Mouse (Mus musculus): ENCODE data around the gene Vrk1. TPM values are rescaled to one million over a fixed set of nuclear protein-coding genes. Genes with fewer than 3 reads are reported as not detected.

The Vrk1 gene
- polyA plus RNA-seq, 1 experiment from 2014 or later, result 37.1 TPM

- H3K9ac ChIP-seq (ENCODE audit: low read length), result no peak overlapping the region
- peak overlapping the region; percentile 34 for H3K4me2 ChIP-seq (ENCODE audit: low read length)
- WGBS, result 54% methylated on average over 23 of the region's 23 CpGs
- H3K27ac ChIP-seq (replicated peaks in 1 of 2; ENCODE audit: control insufficient read depth in 1 of 2, insufficient read depth in 1 of 2, low read depth in 2 of 2, low read length in 2 of 2), result no peak overlapping the region
- peaks cover 2 to 9% of the 10 kb centered on the region in 2 experiments; a peak in 1 of 4 replicates for H3K4me1 ChIP-seq (ENCODE audit: control insufficient read depth in 2 of 2, insufficient read depth in 2 of 2, low read length in 2 of 2)
- H3K9me3 ChIP-seq (ENCODE audit: control insufficient read depth, low read length), result no peaks in the 10 kb centered on the region
- ATAC-seq (ENCODE audit: insufficient number of reproducible peaks, insufficient read depth, low FRiP score, low read depth), result no peak
- H3K36me3 ChIP-seq (ENCODE audit: control insufficient read depth, insufficient read depth, low read length), result 0 out of 2 replicates have a peak, but pooled peaks cover 2% of the 10 kb centered on the region
- H3K4me3 ChIP-seq (ENCODE audit: control insufficient read depth in 1 of 2, insufficient read depth in 1 of 2, low read depth in 1 of 2, low read length in 2 of 2), result no peak overlapping the region
- H3K27me3 ChIP-seq (ENCODE audit: control insufficient read depth, insufficient read depth, low read length), result no peaks in the 10 kb centered on the region
Measured at GRCm38 (mm10) chr12:106080945-106081747, 71.1 kb downstream of the Vrk1 start.

- Histone ChIP-seq H3K9me3 (ENCODE audit: control insufficient read depth, low read length) (no peaks in the 10 kb centered on the region), H3K27me3 (ENCODE audit: control insufficient read depth, insufficient read depth, low read length) (no peaks in the 10 kb centered on the region), H3K9ac (ENCODE audit: low read length) (no peak overlapping the region), H3K4me1 (ENCODE audit: control insufficient read depth in 2 of 2, insufficient read depth in 2 of 2, low read length in 2 of 2) (peaks cover 2 to 9% of the 10 kb centered on the region in 2 experiments; a peak in 1 of 4 replicates), H3K27ac (replicated peaks in 1 of 2; ENCODE audit: control insufficient read depth in 1 of 2, insufficient read depth in 1 of 2, low read depth in 2 of 2, low read length in 2 of 2) (no peak overlapping the region), H3K36me3 (ENCODE audit: control insufficient read depth, insufficient read depth, low read length) (no peaks in the 10 kb centered on the region), H3K4me2 (ENCODE audit: low read length) (no peak overlapping the region), H3K4me3 (ENCODE audit: control insufficient read depth in 1 of 2, insufficient read depth in 1 of 2, low read depth in 1 of 2, low read length in 2 of 2) (no peak overlapping the region)
- WGBS, result 80% methylated on average over 7 of the region's 7 CpGs
- ATAC-seq (ENCODE audit: insufficient number of reproducible peaks, insufficient read depth, low FRiP score, low read depth), result no peak
Measured at GRCm38 (mm10) chr12:106081748-106082140, 71.7 kb downstream of the Vrk1 start.

- no peaks in the 10 kb centered on the region for H3K36me3 ChIP-seq (ENCODE audit: control insufficient read depth, insufficient read depth, low read length)
- no peak overlapping the region for H3K4me3 ChIP-seq (ENCODE audit: control insufficient read depth in 1 of 2, insufficient read depth in 1 of 2, low read depth in 1 of 2, low read length in 2 of 2)
- peaks cover 2 to 9% of the 10 kb centered on the region in 2 experiments; a peak in 1 of 4 replicates for H3K4me1 ChIP-seq (ENCODE audit: control insufficient read depth in 2 of 2, insufficient read depth in 2 of 2, low read length in 2 of 2)
- no peaks in the 10 kb centered on the region for H3K9me3 ChIP-seq (ENCODE audit: control insufficient read depth, low read length)
- ATAC-seq (ENCODE audit: insufficient number of reproducible peaks, insufficient read depth, low FRiP score, low read depth), result no peak
- H3K27ac ChIP-seq (replicated peaks in 1 of 2; ENCODE audit: control insufficient read depth in 1 of 2, insufficient read depth in 1 of 2, low read depth in 2 of 2, low read length in 2 of 2), result no peak overlapping the region
- H3K27me3 ChIP-seq (ENCODE audit: control insufficient read depth, insufficient read depth, low read length), result no peaks in the 10 kb centered on the region
- no peak overlapping the region for H3K4me2 ChIP-seq (ENCODE audit: low read length)
- 47% methylated on average over 16 of the region's 16 CpGs for WGBS
- H3K9ac ChIP-seq (ENCODE audit: low read length), result no peak overlapping the region
Measured at GRCm38 (mm10) chr12:106082191-106082957, 72.3 kb downstream of the Vrk1 start.

DNA sequence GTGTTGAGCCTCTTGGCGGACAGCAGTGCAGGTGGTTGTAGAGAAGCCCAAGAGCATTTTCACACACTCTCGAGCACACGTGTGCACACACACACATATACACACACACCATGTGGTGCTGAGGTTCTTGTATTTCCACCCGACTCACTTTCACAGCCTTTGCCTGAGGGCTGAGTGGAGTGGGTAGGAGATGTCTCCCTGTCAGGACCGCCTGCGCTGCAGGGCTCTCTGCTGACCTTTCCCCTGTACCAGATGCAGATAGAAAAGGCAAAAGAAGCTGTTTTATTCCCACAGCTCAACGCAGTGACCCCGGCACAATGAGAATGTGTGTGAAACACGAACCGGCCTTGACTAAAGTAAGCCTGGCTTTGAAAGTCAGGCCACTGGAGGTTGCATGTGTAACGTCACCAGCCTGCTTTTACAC lies 72.9 kb downstream of the Vrk1 start:
- no peak for ATAC-seq (ENCODE audit: insufficient number of reproducible peaks, insufficient read depth, low FRiP score, low read depth)
- H3K36me3 ChIP-seq (ENCODE audit: control insufficient read depth, insufficient read depth, low read length), result no peaks in the 10 kb centered on the region
- no peaks in the 10 kb centered on the region for H3K9me3 ChIP-seq (ENCODE audit: control insufficient read depth, low read length)
- H3K4me1 ChIP-seq (ENCODE audit: control insufficient read depth in 2 of 2, insufficient read depth in 2 of 2, low read length in 2 of 2), result peaks cover 2 to 9% of the 10 kb centered on the region in 2 experiments; a peak in 1 of 4 replicates
- H3K4me2 ChIP-seq (ENCODE audit: low read length), result no peak overlapping the region
- H3K27ac ChIP-seq (replicated peaks in 1 of 2; ENCODE audit: control insufficient read depth in 1 of 2, insufficient read depth in 1 of 2, low read depth in 2 of 2, low read length in 2 of 2), result no peak overlapping the region
- 76% methylated on average over 11 of the region's 11 CpGs for WGBS
- no peak overlapping the region for H3K9ac ChIP-seq (ENCODE audit: low read length)
- H3K4me3 ChIP-seq (ENCODE audit: control insufficient read depth in 1 of 2, insufficient read depth in 1 of 2, low read depth in 1 of 2, low read length in 2 of 2), result no peak overlapping the region
- H3K27me3 ChIP-seq (ENCODE audit: control insufficient read depth, insufficient read depth, low read length), result no peaks in the 10 kb centered on the region

GRCm38 (mm10) chr12:106084126-106084525 lies 74.1 kb downstream of the Vrk1 start:
- Histone ChIP-seq H3K9ac (ENCODE audit: low read length) (no peak overlapping the region), H3K4me3 (ENCODE audit: control insufficient read depth in 1 of 2, insufficient read depth in 1 of 2, low read depth in 1 of 2, low read length in 2 of 2) (no peak overlapping the region), H3K4me1 (ENCODE audit: control insufficient read depth in 2 of 2, insufficient read depth in 2 of 2, low read length in 2 of 2) (peaks cover 2 to 9% of the 10 kb centered on the region in 2 experiments; a peak in 1 of 4 replicates), H3K27ac (replicated peaks in 1 of 2; ENCODE audit: control insufficient read depth in 1 of 2, insufficient read depth in 1 of 2, low read depth in 2 of 2, low read length in 2 of 2) (no peak overlapping the region), H3K27me3 (ENCODE audit: control insufficient read depth, insufficient read depth, low read length) (no peaks in the 10 kb centered on the region), H3K36me3 (ENCODE audit: control insufficient read depth, insufficient read depth, low read length) (no peaks in the 10 kb centered on the region), H3K4me2 (ENCODE audit: low read length) (no peak overlapping the region), H3K9me3 (ENCODE audit: control insufficient read depth, low read length) (no peaks in the 10 kb centered on the region)
- 84% methylated on average over 12 of the region's 12 CpGs for WGBS
- no peak for ATAC-seq (ENCODE audit: insufficient number of reproducible peaks, insufficient read depth, low FRiP score, low read depth)

GRCm38 (mm10) chr12:106094827-106095226 lies 84.8 kb downstream of the Vrk1 start:
- Histone ChIP-seq H3K27ac (replicated peaks in 1 of 2; ENCODE audit: control insufficient read depth in 1 of 2, insufficient read depth in 1 of 2, low read depth in 2 of 2, low read length in 2 of 2) (no peak overlapping the region), H3K4me1 (ENCODE audit: control insufficient read depth in 2 of 2, insufficient read depth in 2 of 2, low read length in 2 of 2) (no peaks in the 10 kb centered on the region), H3K36me3 (ENCODE audit: control insufficient read depth, insufficient read depth, low read length) (no peaks in the 10 kb centered on the region), H3K27me3 (ENCODE audit: control insufficient read depth, insufficient read depth, low read length) (no peaks in the 10 kb centered on the region), H3K9me3 (ENCODE audit: control insufficient read depth, low read length) (no peaks in the 10 kb centered on the region), H3K4me2 (ENCODE audit: low read length) (no peak overlapping the region), H3K4me3 (ENCODE audit: control insufficient read depth in 1 of 2, insufficient read depth in 1 of 2, low read depth in 1 of 2, low read length in 2 of 2) (no peak overlapping the region), H3K9ac (ENCODE audit: low read length) (no peak overlapping the region)
- WGBS, result 87% methylated on average over 9 of the region's 9 CpGs
- no peak for ATAC-seq (ENCODE audit: insufficient number of reproducible peaks, insufficient read depth, low FRiP score, low read depth)

DNA sequence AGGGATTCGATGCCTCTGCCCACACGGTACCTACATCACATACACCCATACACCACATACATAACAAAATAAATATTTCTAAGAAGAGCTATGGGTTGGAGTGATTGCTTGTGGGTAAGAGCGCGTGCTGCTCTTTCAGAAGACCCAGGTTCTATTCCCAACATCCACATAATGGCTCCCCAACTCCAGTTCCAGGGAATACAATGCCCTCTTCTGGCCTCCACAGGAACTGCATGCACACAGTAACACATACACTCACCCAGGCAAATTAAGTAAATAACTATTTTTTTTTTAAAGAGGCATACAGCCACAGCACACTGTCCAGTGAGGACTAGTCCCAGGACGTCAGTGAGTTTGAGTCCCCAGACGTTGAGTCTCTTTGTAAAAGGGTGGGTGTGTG lies 92.0 kb downstream of the Vrk1 start:
- Histone ChIP-seq H3K9ac (ENCODE audit: low read length) (no peak overlapping the region), H3K27ac (replicated peaks in 1 of 2; ENCODE audit: control insufficient read depth in 1 of 2, insufficient read depth in 1 of 2, low read depth in 2 of 2, low read length in 2 of 2) (no peak overlapping the region), H3K4me1 (ENCODE audit: control insufficient read depth in 2 of 2, insufficient read depth in 2 of 2, low read length in 2 of 2) (no peaks in the 10 kb centered on the region), H3K4me2 (ENCODE audit: low read length) (no peak overlapping the region), H3K36me3 (ENCODE audit: control insufficient read depth, insufficient read depth, low read length) (no peaks in the 10 kb centered on the region), H3K27me3 (ENCODE audit: control insufficient read depth, insufficient read depth, low read length) (no peaks in the 10 kb centered on the region), H3K9me3 (ENCODE audit: control insufficient read depth, low read length) (peaks cover 3% of the 10 kb centered on the region; the same call in 1 of the 2 replicates), H3K4me3 (ENCODE audit: control insufficient read depth in 1 of 2, insufficient read depth in 1 of 2, low read depth in 1 of 2, low read length in 2 of 2) (no peak overlapping the region)
- 94% methylated on average over 6 of the region's 6 CpGs for WGBS
- ATAC-seq (ENCODE audit: insufficient number of reproducible peaks, insufficient read depth, low FRiP score, low read depth), result no peak
